In genomic region chr11:98699911-98700310, GRCm38 (mm10) we compare ENCODE assay signal across 9 mouse cellular contexts. TPM values are rescaled to one million over a fixed set of nuclear protein-coding genes. Genes with fewer than 3 reads are reported as not detected.
DNase-seq lines count a peak whose midpoint lies in the region; ATAC-seq lines count a peak whose summit lies in the region.
"Had no signal": no experiment of that assay in that cellular context is flagged by ENCODE, and none has a peak within 500 bp of the region (broad histone marks: within the 10 kb centered on the region; RNA-seq: fewer than 3 reads in every experiment).

No protein-coding gene starts in this region.

- no peak overlapping the region for H3K4me2 ChIP-seq in hindbrain, embryonic 13.5 days
- H3K4me2 ChIP-seq in intestine, embryonic 14.5 days (ENCODE audit: low read length) = no peak overlapping the region
- H3K4me2 ChIP-seq in midbrain, embryonic 15.5 days = no peak overlapping the region
- H3K4me2 ChIP-seq: midbrain, embryonic 12.5 days had no signal

- no peaks in the 10 kb centered on the region; the same call in 1 of the 2 replicates for H3K27me3 ChIP-seq in hindbrain, embryonic 10.5 days (ENCODE audit: insufficient read depth, poor library complexity, severe bottlenecking)
- H3K27me3 ChIP-seq in hindbrain, embryonic 13.5 days = 0 out of 2 replicates have a peak, but pooled peaks cover 8% of the 10 kb centered on the region
- no peaks in the 10 kb centered on the region for H3K27me3 ChIP-seq in intestine, embryonic 14.5 days (replicated peaks; ENCODE audit: control insufficient read depth, insufficient read depth, low read length)
- H3K27me3 ChIP-seq in midbrain, embryonic 15.5 days (replicated peaks) = no peaks in the 10 kb centered on the region
- H3K27me3 ChIP-seq: midbrain, embryonic 12.5 days had no signal

- 0 out of 2 replicates have a peak, but pooled peaks cover 10% of the 10 kb centered on the region for H3K4me1 ChIP-seq in hindbrain, embryonic 10.5 days (replicated peaks)
- H3K4me1 ChIP-seq in hindbrain, embryonic 13.5 days (replicated peaks) = no peaks in the 10 kb centered on the region; the same call in 1 of the 2 replicates
- no peaks in the 10 kb centered on the region for H3K4me1 ChIP-seq in intestine, embryonic 14.5 days (replicated peaks; ENCODE audit: control insufficient read depth, insufficient read depth, low read length)
- H3K4me1 ChIP-seq in midbrain, embryonic 15.5 days = no peaks in the 10 kb centered on the region
- H3K4me1 ChIP-seq: midbrain, embryonic 12.5 days had no signal

- no peaks in the 10 kb centered on the region for H3K9me3 ChIP-seq in hindbrain, embryonic 10.5 days
- no peaks in the 10 kb centered on the region for H3K9me3 ChIP-seq in hindbrain, embryonic 13.5 days
- H3K9me3 ChIP-seq in intestine, embryonic 14.5 days (ENCODE audit: control insufficient read depth, low read length) = no peaks in the 10 kb centered on the region
- H3K9me3 ChIP-seq in midbrain, embryonic 15.5 days = no peaks in the 10 kb centered on the region
- H3K9me3 ChIP-seq: midbrain, embryonic 12.5 days had no signal

- peak; percentile 64 for DNase-seq in hindbrain, embryonic 10.5 days (ENCODE audit: low spot score)
- peak; percentile 73 for DNase-seq in cerebellum, adult 11-12 months
- peak; percentile 73 for DNase-seq in forelimb bud, embryonic 11.5 days (ENCODE audit: low read depth, low spot score)
- DNase-seq in intestine, embryonic 14.5 days (ENCODE audit: low spot score) = peak; percentile 88
- peak; percentile 81 for DNase-seq in left cerebral cortex, postnatal 4 days
- DNase-seq in spleen, postnatal 4 days (ENCODE audit: low spot score in 2 of 2) = peak; percentile 71 to 90

- intact Hi-C loops in left cerebral cortex, postnatal 4 days (cut with DNase I) = loop anchor here (5.0 kb wide), 1 partner anchor 87 kb away; no protein-coding TSS in a partner anchor

- no peak overlapping the region for H3K27ac ChIP-seq in hindbrain, embryonic 10.5 days
- H3K27ac ChIP-seq in hindbrain, embryonic 13.5 days = no peak overlapping the region
- no peak overlapping the region for H3K27ac ChIP-seq in intestine, embryonic 14.5 days (ENCODE audit: low read depth)
- no peak overlapping the region for H3K27ac ChIP-seq in midbrain, embryonic 15.5 days
- H3K27ac ChIP-seq: midbrain, embryonic 12.5 days had no signal

- H3K9ac ChIP-seq in hindbrain, embryonic 13.5 days = no peak overlapping the region
- no peak overlapping the region for H3K9ac ChIP-seq in intestine, embryonic 14.5 days (ENCODE audit: low read length)
- H3K9ac ChIP-seq in midbrain, embryonic 15.5 days = no peak overlapping the region
- H3K9ac ChIP-seq: midbrain, embryonic 12.5 days had no signal

- no peak for ATAC-seq in hindbrain, embryonic 13.5 days (ENCODE audit: low FRiP score)
- ATAC-seq in intestine, embryonic 14.5 days (replicated peaks; ENCODE audit: low FRiP score, low TSS enrichment, low read depth) = 0 out of 2 replicates have a peak, but pooled peaks have one; percentile 34
- peak; percentile 51; the same call in 1 of the 2 replicates for ATAC-seq in midbrain, embryonic 15.5 days (replicated peaks)

- 37% methylated on average over 4 of the region's 4 CpGs for WGBS in hindbrain, embryonic 10.5 days
- WGBS in hindbrain, embryonic 13.5 days = 47% methylated on average over 4 of the region's 4 CpGs
- whole genome bisulfite sequencing in intestine, embryonic 14.5 days = 35% methylated on average over 4 of the region's 4 CpGs
- 44% methylated on average over 4 of the region's 4 CpGs for WGBS in midbrain, embryonic 15.5 days

- peaks cover 37% of the 10 kb centered on the region for H3K36me3 ChIP-seq in hindbrain, embryonic 10.5 days
- H3K36me3 ChIP-seq in hindbrain, embryonic 13.5 days = peaks cover 32% of the 10 kb centered on the region
- H3K36me3 ChIP-seq in intestine, embryonic 14.5 days (ENCODE audit: control insufficient read depth, insufficient read depth, low read length) = peaks cover 22% of the 10 kb centered on the region
- H3K36me3 ChIP-seq in midbrain, embryonic 15.5 days (replicated peaks) = peaks cover 12% of the 10 kb centered on the region

- H3K4me3 ChIP-seq in hindbrain, embryonic 10.5 days = no peak overlapping the region
- no peak overlapping the region for H3K4me3 ChIP-seq in hindbrain, embryonic 13.5 days
- no peak overlapping the region for H3K4me3 ChIP-seq in intestine, embryonic 14.5 days (ENCODE audit: low read depth, low read length)
- H3K4me3 ChIP-seq in midbrain, embryonic 15.5 days = no peak overlapping the region
- H3K4me3 ChIP-seq: midbrain, embryonic 12.5 days had no signal

RNA-seq across cellular contexts. Expression of gene Csf3, which starts 1.2 kb away (rescaled TPM):
- not detected in 2 replicates for polyA plus RNA-seq in hindbrain, embryonic 10.5 days (2016; fragmentation: Nextera tagmentation; extraction: Ambion mirVana)
- not detected in 2 replicates for polyA plus RNA-seq in hindbrain, embryonic 13.5 days (2015; fragmentation: Nextera tagmentation; extraction: Ambion mirVana)
- polyA plus RNA-seq in intestine, embryonic 14.5 days (2014; fragmentation: Nextera tagmentation; extraction: Ambion mirVana) = not detected in 2 replicates
- total RNA-seq in left cerebral cortex, postnatal 4 days (2021) = not detected
- polyA plus RNA-seq in midbrain, embryonic 15.5 days (2015; fragmentation: Nextera tagmentation; extraction: Ambion mirVana) = not detected in 2 replicates
- polyA plus RNA-seq: midbrain, embryonic 12.5 days had no signal

RNA-seq across cellular contexts. Expression of gene Psmd3, which starts 17.6 kb away (rescaled TPM):
- polyA plus RNA-seq in hindbrain, embryonic 10.5 days (2016; fragmentation: Nextera tagmentation; extraction: Ambion mirVana) = 251 and 281 TPM in 2 replicates
- 176 and 182 TPM in 2 replicates for polyA plus RNA-seq in hindbrain, embryonic 13.5 days (2015; fragmentation: Nextera tagmentation; extraction: Ambion mirVana)
- 141 and 149 TPM in 2 replicates for polyA plus RNA-seq in intestine, embryonic 14.5 days (2014; fragmentation: Nextera tagmentation; extraction: Ambion mirVana)
- total RNA-seq in left cerebral cortex, postnatal 4 days (2021) = 100 to 1,000 TPM; 131 to 145 TPM
- 198 TPM in 2 replicates for polyA plus RNA-seq in midbrain, embryonic 15.5 days (2015; fragmentation: Nextera tagmentation; extraction: Ambion mirVana)

RNA-seq across cellular contexts. Expression of gene Med24, which starts 29.3 kb away (rescaled TPM):
- 76.9 and 83.6 TPM in 2 replicates for polyA plus RNA-seq in hindbrain, embryonic 10.5 days (2016; fragmentation: Nextera tagmentation; extraction: Ambion mirVana)
- 72.4 and 75.2 TPM in 2 replicates for polyA plus RNA-seq in hindbrain, embryonic 13.5 days (2015; fragmentation: Nextera tagmentation; extraction: Ambion mirVana)
- 43.0 and 48.0 TPM in 2 replicates for polyA plus RNA-seq in intestine, embryonic 14.5 days (2014; fragmentation: Nextera tagmentation; extraction: Ambion mirVana)
- 10 to 100 TPM; 96.8 to 99.4 TPM for total RNA-seq in left cerebral cortex, postnatal 4 days (2021)
- 82.9 and 84.8 TPM in 2 replicates for polyA plus RNA-seq in midbrain, embryonic 15.5 days (2015; fragmentation: Nextera tagmentation; extraction: Ambion mirVana)

RNA-seq across cellular contexts. Expression of gene Gsdma, which starts 35.8 kb away (rescaled TPM):
- polyA plus RNA-seq in hindbrain, embryonic 10.5 days (2016; fragmentation: Nextera tagmentation; extraction: Ambion mirVana) = 0.09 TPM in 1 of 2 replicates, not detected in the other
- polyA plus RNA-seq in hindbrain, embryonic 13.5 days (2015; fragmentation: Nextera tagmentation; extraction: Ambion mirVana) = 0.05 TPM in 1 of 2 replicates, not detected in the other
- polyA plus RNA-seq in intestine, embryonic 14.5 days (2014; fragmentation: Nextera tagmentation; extraction: Ambion mirVana) = not detected in 2 replicates
- not detected for total RNA-seq in left cerebral cortex, postnatal 4 days (2021)
- not detected in 2 replicates for polyA plus RNA-seq in midbrain, embryonic 15.5 days (2015; fragmentation: Nextera tagmentation; extraction: Ambion mirVana)
- polyA plus RNA-seq: midbrain, embryonic 12.5 days had no signal

RNA-seq across cellular contexts. Expression of gene Thra, which starts 40.5 kb away (rescaled TPM):
- polyA plus RNA-seq in hindbrain, embryonic 10.5 days (2016; fragmentation: Nextera tagmentation; extraction: Ambion mirVana) = 12.8 and 22.2 TPM in 2 replicates
- polyA plus RNA-seq in hindbrain, embryonic 13.5 days (2015; fragmentation: Nextera tagmentation; extraction: Ambion mirVana) = 117 and 122 TPM in 2 replicates
- 60.7 and 63.8 TPM in 2 replicates for polyA plus RNA-seq in intestine, embryonic 14.5 days (2014; fragmentation: Nextera tagmentation; extraction: Ambion mirVana)
- 1,000 to 10,000 TPM; 1,274 to 1,289 TPM for total RNA-seq in left cerebral cortex, postnatal 4 days (2021)
- polyA plus RNA-seq in midbrain, embryonic 15.5 days (2015; fragmentation: Nextera tagmentation; extraction: Ambion mirVana) = 151 and 158 TPM in 2 replicates
